ENCODE assay signal across 7 mouse cellular contexts in genomic region chr6:49269923-49270322, GRCm38 (mm10). TPM values are rescaled to one million over a fixed set of nuclear protein-coding genes. Genes with fewer than 3 reads are reported as not detected.
DNase-seq lines count a peak whose midpoint lies in the region.

No protein-coding gene starts in this region.

- DNase-seq in heart, postnatal 4 days: peak; percentile 7
- no peak for DNase-seq in heart, postnatal 10 days
- peak; percentile 14 to 24 for DNase-seq in right cerebral cortex, adult 2 months (ENCODE audit: low spot score in 2 of 2)
- DNase-seq in right cerebral cortex, postnatal 25 days: no peak
- peak; percentile 55 for DNase-seq in NIH3T3 (ENCODE audit: low read depth)
- DNase-seq in ovary, adult 18-20 months (ENCODE audit: low spot score): no peak
- no peak for DNase-seq in ovary, postnatal 36 days (ENCODE audit: low spot score)

- intact Hi-C loops in heart, postnatal 10 days (cut with DNase I): loop anchor here (1.0 to 2.0 kb wide), 3 partner anchors 49 to 128 kb away; partner anchors contain the start of genes Ccdc126 and Fam221a

RNA-seq across cellular contexts. Expression of gene Tra2a, which starts 6.1 kb away (rescaled TPM):
- 10 to 100 TPM; 41.3 to 49.4 TPM for total RNA-seq in heart, postnatal 4 days (2021)
- 10 to 100 TPM; 28.1 to 36.9 TPM for total RNA-seq in heart, postnatal 10 days (2021)

RNA-seq across cellular contexts. Expression of gene Ccdc126, which starts 49.2 kb away (rescaled TPM):
- total RNA-seq in heart, postnatal 4 days (2021): 1 to 10 TPM; 4.4 to 4.9 TPM
- 1 to 10 TPM; 4.4 to 5.4 TPM for total RNA-seq in heart, postnatal 10 days (2021)

RNA-seq across cellular contexts. Expression of gene Igf2bp3, which starts 55.2 kb away (rescaled TPM):
- total RNA-seq in heart, postnatal 4 days (2021): 10 to 100 TPM; 17.2 to 18.5 TPM
- total RNA-seq in heart, postnatal 10 days (2021): 1 to 10 TPM; 4.3 to 4.5 TPM

Comparison
In these comparisons a context has a peak if more than half of its experiments do, and no peak if none do; other contexts are left out.
1. DNase-seq: peak in heart, postnatal 4 days (single experiment), right cerebral cortex, adult 2 months (2 of 2) and NIH3T3 (single experiment); none in heart, postnatal 10 days (0 of 2), right cerebral cortex, postnatal 25 days (single experiment), ovary, adult 18-20 months (single experiment) and ovary, postnatal 36 days (single experiment).